Mouse (Mus musculus) lung, postnatal 36 days (tissue): ENCODE measurements at regions not wholly inside any gene's neighbourhood (a gene's known extent, or its start where the extent isn't known, plus 50 kb on each side); places are given as distances from the start of the nearest gene placed in this dataset.

Experiments used
- DNase-seq: peaks from one replicate; pipeline ENCODE4 v3.0.0; 2022; ENCODE audit warnings: mixed read lengths

- DNase-seq = no peak
Measured at GRCm38 (mm10) chr9:93947053-93947452, 590.8 kb downstream of the 1190002N15Rik start.

- DNase-seq = no peak
Measured at GRCm38 (mm10) chr9:93940193-93940592, 597.7 kb downstream of the 1190002N15Rik start.

- no peak for DNase-seq
Measured at GRCm38 (mm10) chr9:93930684-93931083, 607.2 kb downstream of the 1190002N15Rik start.

- no peak for DNase-seq
Measured at GRCm38 (mm10) chr9:93889256-93889655, 648.6 kb downstream of the 1190002N15Rik start.

GRCm38 (mm10) chr9:93880112-93880511, 657.8 kb downstream of the 1190002N15Rik start:
- no peak for DNase-seq

GRCm38 (mm10) chr9:93879572-93879971, 658.3 kb downstream of the 1190002N15Rik start:
- DNase-seq = no peak

GRCm38 (mm10) chr9:93870778-93871177, 667.1 kb downstream of the 1190002N15Rik start:
- DNase-seq = no peak

- DNase-seq = no peak
Measured at GRCm38 (mm10) chr9:93857937-93858336, 679.9 kb downstream of the 1190002N15Rik start.

- no peak for DNase-seq
Measured at GRCm38 (mm10) chr9:93846411-93846810, 691.5 kb downstream of the 1190002N15Rik start.

- DNase-seq = no peak
Measured at GRCm38 (mm10) chr9:93843869-93844268, 694.0 kb downstream of the 1190002N15Rik start.
